Mouse (Mus musculus) lung, postnatal 25 days (tissue): ENCODE data around the gene Zfp775.
"Not testable (repeated sequence)": the region's sequence is repeated elsewhere in the genome, so short reads cannot be mapped to it uniquely, and the experiment has no call there.

Experiments used
- DNase-seq: peaks from one replicate; pipeline ENCODE4 v3.0.0; 2022; ENCODE audit warnings: low spot score

Gene Zfp775

DNA sequence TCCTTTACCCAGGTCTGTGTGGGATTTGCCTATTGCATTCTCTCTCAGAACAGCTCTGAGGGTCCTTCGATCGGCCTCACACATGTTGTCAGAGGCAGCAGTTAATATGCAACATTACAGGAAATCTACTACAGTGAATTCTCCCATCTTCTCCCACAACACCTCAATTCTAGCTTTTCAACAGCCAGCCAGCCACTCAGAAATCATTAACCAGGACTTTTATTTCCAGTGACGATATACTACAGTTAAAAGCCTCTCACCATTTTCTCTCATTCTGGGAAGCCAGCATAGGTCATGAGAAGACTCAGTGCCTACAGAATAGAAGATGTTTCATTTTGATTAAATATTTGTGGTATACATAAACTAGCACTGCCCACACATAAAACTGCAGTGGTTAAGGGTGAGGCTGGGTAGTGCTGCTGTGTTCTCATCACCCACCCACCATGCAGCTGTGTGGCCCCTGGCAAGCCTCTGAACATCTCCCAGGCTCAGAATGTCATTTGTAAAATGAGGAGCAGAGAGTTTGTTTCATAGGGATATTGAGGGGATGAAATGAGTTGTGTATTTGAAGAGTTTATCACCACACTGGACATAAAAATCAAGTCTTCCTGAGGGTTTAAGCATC, 10.5 kb upstream of the Zfp775 start:
- no peak for DNase-seq

DNA sequence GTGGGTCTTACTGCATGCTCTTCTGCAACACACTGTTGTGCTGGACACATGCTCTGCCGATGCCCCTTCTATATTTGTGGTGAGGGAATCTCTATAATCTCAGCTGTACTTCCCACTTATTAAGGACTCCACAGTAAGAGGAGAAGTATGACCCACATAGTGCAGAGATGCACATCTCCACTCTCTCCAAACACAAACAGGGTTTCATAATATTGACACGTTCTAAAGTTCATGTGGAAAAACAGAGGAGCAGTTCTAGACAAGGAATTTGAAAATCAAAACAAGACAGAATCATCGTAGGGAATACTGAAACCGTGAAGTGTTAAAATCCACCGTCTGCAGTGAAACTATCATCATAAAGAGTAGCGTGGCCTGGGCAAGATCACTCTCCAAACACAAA, 10.0 kb upstream of the Zfp775 start:
- DNase-seq: no peak

DNA sequence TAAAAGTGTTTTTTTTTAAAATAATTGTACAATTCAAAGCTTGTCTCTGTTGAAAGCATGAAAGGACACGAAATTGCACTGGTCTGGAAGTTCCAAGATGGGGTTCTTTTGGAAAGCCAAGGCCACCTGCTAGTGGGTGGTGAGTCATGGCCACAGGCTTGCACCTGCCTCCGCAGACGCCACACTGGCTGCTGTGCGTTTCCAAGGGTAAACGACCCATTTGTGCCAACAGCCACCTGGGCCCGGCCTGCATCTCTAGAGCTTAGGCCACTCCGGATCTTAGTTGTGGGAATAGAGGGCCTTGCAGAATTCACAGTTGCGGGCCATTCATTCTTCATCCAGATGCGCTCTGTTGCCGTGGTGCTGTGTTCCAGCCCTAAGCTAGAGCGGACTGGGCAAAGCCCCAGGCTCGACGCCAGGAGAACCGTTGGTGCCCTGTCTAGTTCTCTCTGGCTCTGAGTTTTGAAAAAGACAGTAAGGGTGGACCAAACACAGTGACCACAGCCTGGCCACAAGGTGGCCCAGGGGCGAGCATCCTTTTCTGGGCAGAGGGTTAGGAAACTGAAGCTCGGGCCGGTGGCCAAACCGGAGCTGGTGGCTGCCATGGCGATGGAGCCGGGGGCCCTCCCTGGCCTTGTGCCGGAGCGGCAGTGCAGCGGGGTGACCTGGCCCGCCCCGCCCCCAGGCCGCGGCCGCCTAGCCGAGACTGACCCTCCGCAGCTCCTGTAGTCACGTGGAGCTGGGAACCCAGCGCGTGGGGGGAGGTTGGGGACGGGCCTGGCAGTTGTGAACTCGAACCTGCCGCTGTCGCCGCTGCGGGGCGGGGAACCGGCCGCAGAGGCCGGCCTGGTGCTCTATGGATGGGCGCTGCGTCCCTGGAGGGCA, 8.5 kb upstream of the Zfp775 start, which contains the start of the genes Repin1 and Gm44965:
Repin1 (plus strand) TSS at position 726 of the 885 bp plus-strand sequence.
Gm44965 (plus strand) TSS at position 784 of the 885 bp plus-strand sequence.
- DNase-seq: peak; percentile 89

DNA sequence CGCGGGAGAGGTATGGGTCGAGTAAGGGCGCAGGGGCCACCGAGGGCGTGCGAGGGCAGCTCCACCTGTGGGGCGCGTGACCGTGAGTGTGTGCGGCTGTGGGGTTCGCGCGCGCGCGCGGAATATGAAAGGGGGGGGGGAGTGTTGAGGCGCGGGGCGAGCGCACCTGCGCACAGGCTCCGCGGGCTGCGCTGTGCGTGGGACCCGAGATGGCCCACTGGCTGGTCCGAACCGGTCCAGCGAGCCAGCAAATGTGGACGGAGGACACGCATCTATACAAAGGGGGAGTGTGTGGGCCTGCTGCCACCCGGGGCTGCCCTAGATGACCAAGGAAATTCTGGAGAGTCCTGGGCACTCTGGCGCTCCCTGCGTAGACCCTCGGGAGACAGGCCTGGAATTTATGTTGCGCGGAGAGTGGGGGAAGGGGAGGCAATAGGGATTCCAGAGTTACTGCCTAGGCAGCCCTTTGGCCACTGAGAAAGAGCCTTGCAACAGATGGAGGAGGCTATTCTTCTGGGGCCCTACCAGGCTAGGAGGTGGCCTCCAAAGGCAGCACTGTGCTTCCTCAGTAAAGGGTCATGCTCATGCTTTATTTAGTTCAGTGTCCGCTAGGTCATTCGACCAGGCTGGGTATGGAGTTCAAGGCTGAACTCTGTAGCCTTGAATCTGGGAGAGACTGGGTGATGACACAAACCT, 7.7 kb upstream of the Zfp775 start:
- no peak for DNase-seq

DNA sequence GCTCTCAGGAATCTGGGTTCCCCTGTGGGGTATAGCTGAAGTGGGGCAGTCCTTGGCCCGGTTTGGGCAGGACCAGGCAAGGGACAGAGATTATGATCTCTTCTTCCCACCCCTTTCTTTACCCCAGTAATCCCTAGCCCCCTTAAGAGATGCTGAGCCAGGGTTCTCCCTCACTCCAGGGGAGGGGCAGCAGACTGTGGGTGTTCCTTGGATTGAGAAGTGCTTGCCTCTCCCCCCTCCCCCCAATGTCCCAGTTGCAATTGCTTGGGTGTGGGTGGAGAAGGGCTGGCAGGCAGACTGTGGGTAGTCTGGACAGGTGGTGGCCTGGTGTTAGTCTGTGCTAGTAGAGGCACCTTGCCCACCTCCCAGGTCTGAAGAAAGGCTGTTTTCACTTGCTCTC, 6.6 kb upstream of the Zfp775 start:
- DNase-seq: no peak

DNA sequence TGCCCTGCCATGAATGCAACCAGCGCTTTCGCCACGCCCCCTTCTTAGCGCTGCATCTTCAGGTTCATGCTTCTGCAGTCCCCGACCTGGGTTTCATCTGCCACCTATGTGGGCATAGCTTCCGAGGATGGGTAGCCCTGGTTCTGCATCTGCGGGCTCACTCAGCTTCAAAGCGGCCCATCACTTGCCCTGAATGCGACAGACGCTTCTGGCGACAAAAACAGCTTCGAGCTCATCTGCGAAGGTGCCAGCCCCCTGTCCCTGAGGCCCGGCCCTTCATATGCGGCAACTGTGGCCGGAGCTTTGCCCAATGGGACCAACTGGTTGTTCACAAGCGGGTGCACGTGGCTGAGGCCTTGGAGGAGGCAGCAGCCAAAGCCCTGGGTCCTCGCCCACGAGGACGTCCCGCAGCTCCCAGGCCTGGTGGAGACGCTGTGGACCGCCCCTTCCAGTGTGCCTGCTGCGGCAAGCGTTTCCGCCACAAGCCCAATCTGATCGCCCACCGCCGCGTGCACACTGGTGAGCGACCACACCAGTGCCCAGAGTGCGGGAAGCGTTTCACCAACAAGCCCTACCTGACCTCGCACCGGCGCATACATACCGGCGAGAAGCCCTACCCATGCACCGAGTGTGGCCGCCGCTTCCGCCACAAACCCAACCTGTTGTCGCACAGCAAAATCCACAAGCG, 5.2 kb upstream of the Zfp775 start:
- no peak for DNase-seq

DNA sequence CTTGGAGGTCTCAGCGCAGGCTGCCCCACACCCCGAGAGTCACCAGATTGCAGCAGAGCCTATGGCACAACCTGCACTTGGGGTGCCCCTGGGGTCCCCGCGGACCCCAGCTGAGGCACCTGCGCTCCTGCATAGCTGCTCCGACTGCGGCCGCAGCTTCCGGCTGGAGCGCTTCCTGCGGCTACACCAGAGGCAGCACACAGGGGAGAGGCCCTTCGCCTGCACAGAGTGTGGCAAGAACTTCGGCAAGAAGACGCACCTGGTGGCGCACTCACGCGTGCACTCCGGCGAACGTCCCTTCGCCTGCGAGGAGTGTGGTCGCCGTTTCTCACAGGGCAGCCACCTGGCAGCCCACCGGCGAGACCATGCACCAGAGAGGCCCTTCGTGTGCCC, 4.6 kb upstream of the Zfp775 start:
- no peak for DNase-seq

DNA sequence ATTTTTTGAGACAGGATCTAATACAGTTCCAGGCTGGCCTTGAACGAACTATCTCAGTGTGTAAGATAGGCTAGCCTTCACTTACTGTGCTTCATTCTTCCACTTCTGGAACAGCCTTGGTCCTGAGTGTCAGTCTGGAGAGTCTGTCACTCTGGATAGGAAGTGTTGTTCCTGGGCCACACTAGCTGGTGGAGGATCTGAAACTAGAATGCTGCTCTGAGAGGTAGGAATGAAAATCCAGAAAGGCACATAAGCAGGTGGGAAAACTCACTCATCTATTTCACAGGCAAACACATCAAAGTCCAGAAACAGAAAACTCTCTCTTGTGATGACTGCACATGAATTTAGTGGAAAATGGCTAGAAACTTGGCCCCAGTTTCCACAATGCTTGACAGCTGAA, 1.3 kb upstream of the Zfp775 start:
- DNase-seq: no peak

DNA sequence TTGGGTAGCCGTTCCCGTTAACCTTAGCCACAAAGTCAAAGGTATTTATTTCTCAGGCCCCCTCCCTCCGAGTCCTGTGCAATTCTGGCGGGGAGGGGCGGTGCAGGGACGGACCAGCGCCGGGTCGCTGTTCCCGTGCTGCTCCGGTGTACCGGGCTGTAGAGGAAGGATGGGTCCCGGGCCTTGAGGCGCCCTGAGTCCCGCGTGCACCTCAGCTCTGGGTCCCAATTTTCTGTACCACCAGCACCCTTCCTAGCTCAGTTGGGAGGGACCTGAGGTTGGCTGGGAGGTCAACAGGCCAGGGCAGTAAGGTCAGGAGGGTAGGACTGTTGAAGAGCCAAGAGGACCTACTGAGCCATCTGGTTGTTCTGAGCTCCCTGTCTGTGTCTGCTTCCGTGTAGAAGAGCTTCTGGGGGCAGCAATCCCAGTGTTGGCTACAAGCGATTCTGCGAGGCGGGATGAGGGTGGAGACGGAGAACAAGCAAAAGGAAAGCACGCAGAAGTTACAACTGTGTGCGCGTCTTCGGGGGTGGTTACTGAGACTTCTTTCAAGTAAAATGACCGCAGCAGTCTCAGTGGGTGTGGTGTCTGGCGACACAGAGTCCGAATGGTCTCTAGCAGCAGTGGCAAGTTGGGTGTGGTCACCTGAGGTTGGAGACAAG, 348 bp downstream of the Zfp775 start:
- DNase-seq: peak; percentile 15

DNA sequence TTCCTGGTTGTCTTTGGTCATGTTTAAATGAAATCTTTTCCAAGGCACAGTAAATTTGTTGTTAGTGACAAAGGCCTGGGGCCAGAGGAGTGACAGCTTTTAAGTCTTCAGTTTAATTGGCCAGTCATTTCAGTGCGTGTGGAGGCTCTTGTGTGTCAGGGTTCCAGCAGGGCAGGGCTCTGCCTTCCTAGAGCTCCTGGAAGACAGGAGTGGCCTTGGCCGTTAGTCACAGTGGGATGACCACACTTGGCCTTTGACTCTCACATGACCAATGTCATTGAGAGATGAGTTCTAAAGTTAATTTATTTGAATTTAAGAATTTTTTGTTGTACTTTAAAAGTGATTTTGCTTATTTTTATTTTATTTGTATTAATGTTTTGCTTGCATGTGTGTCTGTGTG, 6.3 kb downstream of the Zfp775 start:
- no peak for DNase-seq

DNA sequence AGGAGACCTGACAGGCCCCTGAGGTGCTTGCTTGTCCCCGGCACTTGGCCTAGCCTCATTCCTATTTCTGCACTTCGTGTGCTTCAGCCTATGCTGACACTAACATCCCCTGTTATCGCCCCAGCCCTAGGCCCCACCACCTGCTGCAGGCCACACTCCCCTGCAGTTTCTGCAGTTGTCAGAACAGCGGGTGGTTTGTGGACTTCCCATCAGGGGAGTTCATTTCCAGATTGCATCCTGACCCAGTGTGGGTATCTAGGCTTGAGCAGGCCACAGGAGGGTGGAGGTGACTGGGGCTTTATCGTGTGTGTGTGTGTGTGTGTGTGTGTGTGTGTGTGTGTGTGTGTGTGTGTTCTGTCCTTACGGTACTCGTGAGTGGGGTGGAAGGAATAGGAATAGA, 7.6 kb downstream of the Zfp775 start:
- DNase-seq: no peak

DNA sequence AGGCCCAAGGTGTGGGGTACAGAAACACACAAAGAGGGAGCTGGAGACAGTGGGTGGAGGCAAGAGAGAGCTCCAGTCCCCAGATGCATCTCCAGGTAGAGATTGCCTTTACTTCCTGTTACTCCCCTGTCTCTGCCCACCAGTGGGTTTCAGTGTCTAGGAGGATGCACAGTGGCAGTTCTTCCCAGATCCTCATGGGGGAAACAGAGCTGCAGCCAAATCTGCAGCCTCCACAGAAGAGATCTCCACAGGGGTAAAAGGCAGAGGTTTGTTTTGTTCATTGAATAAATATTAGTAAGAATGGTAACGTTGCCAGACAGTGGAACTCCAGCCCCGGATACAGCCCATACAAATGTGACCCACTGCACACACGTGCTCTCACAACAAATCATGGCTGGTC, 8.8 kb downstream of the Zfp775 start:
- DNase-seq: no peak

DNA sequence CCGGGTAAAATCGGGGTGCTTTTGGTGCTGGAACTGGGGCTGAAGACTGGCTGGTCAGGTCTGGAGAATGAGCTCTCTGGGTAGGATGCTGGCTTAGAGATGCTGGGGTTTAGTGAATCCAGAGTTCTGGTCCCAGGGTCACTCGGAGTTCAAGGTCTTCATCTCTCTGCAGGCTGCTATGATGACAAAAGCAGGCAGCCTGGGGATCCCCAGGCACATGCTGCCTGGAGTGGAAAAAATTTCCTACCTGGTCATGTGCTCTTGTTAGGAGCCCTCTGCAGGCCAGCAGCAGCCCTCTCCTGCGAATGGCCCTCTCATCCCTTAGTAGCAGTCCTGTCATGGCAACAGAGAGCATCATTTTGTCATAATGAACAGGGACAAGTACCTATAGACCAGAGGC, 11.6 kb downstream of the Zfp775 start:
- DNase-seq: no peak

DNA sequence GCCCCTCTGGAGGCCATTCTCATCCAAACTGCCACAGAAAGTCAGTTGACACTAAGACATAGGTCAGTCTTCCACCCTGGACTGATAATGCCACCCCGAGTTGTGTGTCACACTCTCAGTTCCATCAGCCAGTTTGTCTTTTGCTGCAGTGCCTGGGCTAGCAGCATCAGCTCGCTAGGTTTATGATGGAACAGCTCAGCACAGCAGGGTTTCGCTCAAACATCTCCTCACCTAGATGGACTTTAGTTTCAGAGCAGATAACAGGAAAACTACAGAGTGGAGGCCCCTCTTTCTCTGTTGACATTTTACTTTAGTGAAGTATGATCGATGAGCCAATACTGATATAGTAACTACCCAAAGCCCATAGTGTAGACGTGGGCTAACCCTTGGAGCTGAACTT, 12.9 kb downstream of the Zfp775 start:
- DNase-seq: no peak

DNA sequence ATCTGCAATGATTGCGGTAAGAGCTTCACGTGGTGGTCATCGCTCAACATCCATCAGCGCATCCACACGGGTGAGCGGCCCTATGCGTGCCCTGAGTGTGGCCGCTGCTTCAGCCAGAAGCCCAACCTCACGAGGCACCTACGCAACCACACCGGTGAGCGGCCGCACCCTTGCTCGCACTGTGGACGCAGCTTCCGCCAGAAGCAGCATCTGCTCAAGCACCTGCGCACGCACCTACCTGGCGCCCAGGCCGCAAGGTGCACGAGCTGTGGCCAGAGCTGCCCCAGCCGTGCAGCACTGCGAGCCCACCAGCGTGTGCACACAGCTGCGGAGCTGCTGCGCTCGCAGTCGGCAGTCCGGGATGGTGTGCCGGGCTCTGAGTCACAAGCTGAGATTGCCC, 18.2 kb downstream of the Zfp775 start:
- no peak for DNase-seq

DNA sequence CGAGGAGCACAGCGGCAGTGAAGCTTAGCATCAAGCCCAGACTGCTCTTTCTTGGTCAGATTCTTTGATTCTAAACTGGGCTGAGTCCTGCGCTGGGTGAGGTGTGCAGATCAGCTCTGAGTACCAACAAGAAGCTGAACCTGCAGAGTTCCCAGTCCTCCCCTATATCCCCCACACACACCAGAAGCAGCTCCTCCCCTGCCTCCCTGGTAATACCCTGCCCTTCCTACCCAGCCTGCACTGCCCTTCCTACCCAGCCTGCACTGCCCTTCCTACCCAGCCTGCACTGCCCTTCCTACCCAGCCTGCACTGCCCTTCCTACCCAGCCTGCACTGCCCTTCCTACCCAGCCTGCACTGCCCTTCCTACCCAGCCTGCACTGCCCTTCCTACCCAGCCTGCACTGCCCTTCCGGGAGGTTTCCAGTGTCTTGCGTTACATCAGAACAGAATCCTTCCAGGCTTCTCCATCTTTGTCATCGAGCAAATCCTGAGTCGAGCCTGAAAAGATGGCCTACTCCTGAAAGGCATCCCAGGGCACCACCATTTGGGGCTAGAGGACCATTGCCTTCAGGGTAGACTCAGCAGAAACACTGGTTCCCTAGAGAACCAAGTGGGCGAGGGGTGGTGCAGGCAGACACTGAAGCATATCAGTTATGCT, 20.5 kb downstream of the Zfp775 start:
- not testable (repeated sequence) for DNase-seq

DNA sequence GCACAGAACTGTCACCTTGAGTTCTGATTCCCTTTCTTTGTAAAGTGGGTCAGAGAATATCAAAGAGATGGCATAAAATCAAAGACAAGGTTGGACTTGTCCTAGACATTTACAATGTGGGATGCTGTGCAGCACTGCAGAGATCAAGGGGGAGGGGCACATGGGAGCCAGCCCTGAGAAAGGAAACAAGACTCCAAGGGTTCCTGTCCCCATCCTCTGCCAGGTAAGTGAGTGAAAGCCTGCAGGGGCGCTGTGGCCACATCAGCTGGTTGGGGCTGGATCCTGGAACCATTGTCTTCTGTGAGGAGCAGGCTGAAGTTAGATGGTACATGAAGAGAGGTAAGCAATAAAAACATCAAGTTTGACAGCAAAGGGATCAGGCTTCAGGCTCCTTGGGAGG, 21.6 kb downstream of the Zfp775 start:
- DNase-seq: no peak

DNA sequence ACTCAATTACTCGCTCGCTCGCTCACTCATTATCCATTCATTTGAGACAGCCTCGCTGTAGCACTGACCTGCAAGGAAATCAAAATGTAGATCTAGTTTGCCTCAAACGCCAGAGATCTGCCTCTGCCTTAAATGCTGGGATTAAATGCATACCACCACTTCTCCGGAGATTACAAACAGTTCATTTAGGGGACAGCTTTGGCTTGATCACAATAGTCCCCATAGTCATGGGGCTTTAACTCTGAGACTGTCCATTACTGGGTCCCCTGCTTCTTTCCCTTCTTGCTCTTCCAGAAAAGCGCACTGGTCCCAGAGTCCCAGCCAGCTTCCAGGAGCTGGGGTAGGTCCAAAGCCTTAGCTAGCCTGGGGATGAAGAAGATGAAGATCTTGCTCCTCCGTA, 24.6 kb downstream of the Zfp775 start, which contains the start of gene AI854703:
AI854703 (plus strand) TSS at position 301 of the 400 bp plus-strand sequence.
- DNase-seq: no peak

DNA sequence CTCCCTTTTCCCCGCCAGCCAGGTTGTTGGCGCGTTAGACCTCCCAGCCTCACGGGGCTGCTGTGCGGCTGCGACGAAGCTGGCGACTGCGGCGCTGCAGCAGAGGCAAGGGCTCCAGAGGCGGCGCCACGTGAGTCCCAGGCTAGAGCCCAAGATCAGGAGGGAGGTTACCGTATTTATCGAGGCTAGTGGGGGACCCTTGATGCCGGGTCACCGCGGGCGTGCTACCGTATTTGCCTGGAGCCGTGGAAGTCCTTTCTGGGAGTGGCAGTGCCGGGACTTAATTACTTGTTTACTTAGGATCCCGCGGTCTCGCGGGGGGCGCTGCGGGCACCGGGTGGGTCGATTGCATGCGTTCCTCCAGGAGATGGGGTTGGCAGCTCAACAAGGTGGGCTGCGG, 25.1 kb downstream of the Zfp775 start:
- no peak for DNase-seq

DNA sequence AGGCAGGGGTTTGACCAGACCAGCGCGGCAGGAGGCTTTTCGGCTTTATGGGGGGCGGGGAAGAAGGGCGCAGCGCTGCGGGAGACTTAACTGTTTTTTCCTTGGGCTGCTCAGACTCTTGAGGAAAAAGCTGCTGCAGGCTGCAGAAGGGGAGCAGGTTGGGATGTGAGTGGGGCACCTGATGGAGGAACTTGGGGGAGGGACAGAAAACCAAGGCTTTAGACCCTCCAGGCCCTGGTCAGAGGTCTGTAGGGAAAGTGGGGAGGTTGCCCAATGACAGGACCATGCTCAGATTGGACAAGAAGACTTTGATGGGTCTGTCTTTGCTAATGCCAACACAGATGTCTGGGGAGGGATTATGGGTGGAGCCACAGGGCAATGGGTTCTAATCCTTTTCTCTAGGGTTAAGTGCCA, 25.7 kb downstream of the Zfp775 start:
- no peak for DNase-seq

DNA sequence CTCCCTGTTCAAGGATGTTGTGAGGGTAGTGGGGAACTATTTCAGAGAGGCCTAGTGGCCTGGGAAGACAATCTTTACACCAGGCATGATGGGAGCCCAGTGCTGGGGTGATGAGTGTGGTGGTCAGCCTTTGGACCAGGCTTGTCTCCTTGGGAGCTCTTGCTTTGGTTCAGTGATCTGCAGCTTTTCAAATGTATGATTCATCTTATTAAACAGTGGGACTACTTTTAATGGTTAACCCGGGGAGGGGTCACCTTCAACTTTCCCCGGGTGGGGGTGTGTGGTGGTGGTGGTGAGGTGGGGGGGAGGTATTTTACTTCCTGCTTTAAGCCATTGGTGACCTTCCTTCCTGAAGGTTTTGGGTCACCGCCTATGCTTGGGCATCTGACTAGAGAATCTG, 26.5 kb downstream of the Zfp775 start:
- no peak for DNase-seq
